Mouse (Mus musculus): Measurements from ENCODE around the gene Myrfl. TPM values are rescaled to one million over a fixed set of nuclear protein-coding genes. Genes with fewer than 3 reads are reported as not detected.

The Myrfl gene
- total RNA-seq (2021), result under 1 TPM; 0.40 to 0.46 TPM
- long read RNA-seq, experiment 1, result 0 reads
- long read RNA-seq, experiment 2, result 0 reads

GRCm38 (mm10) chr10:116896336-116897177, at the start of gene Myrfl:
Gene Myrfl (minus strand): TSS chr10:116896919.
- no peak for DNase-seq (ENCODE audit: low spot score in 2 of 2)
- intact Hi-C loops (cut with DNase I), result no loop called here

DNA sequence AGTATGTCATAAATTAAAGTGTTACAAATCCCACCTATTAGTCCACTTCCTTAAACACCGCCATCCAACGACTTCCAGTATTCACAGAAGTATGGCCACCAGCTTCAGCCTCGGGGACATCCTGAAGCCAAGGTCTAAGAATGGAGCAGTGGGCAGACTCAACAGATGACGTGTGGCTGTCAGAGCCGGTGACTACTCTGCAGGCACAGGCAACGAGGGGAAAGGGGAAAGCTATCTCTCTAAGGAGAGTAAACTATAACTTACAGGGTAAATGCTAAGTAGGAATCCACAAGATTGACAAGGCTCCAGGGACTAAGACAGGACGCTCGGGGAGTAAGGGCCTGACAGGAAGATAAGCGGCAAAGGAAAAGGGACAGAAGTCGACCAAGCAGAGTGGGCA, 48.2 kb upstream of the Myrfl start:
- DNase-seq (ENCODE audit: low spot score in 2 of 2), result no peak
- intact Hi-C loops (cut with DNase I), result loop anchor here (10.0 kb wide), 1 partner anchor 90 kb away; no protein-coding TSS in a partner anchor

- intact Hi-C loops (cut with DNase I), result loop anchor here (10.0 kb wide), 1 partner anchor 91 kb away; no protein-coding TSS in a partner anchor
- no peak for DNase-seq (ENCODE audit: low spot score in 2 of 2)
Measured at GRCm38 (mm10) chr10:116944144-116944543, 47.4 kb upstream of the Myrfl start.

DNA sequence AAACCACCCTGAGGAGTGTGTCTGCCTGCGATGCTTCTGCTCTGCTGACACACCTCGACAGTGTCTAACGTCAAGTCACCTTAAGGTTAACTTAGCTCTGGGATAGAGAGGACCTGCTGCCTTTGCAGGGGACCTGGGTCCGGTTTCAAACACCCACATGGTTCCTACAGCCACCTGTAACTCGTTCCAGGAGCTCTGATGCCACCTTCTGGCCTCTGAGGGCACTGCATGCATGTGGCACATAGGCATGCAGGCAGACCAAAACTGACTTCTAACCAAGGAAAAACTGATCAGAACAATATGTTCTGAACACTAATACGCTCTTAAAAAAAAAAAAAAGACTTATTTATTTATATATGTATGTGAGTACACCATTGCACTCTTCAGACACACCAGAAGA, 46.3 kb upstream of the Myrfl start:
- DNase-seq (ENCODE audit: low spot score in 2 of 2), result peak in 1 of 2 experiments; percentile 32
- intact Hi-C loops (cut with DNase I), result loop anchor here (10.0 kb wide), 1 partner anchor 92 kb away; no protein-coding TSS in a partner anchor

- no peak for DNase-seq (ENCODE audit: low spot score in 2 of 2)
- intact Hi-C loops (cut with DNase I), result no loop called here
Measured at GRCm38 (mm10) chr10:116935028-116935427, 38.3 kb upstream of the Myrfl start.

GRCm38 (mm10) chr10:116933794-116934193, 37.1 kb upstream of the Myrfl start:
- intact Hi-C loops (cut with DNase I), result no loop called here
- DNase-seq (ENCODE audit: low spot score in 2 of 2), result no peak

DNA sequence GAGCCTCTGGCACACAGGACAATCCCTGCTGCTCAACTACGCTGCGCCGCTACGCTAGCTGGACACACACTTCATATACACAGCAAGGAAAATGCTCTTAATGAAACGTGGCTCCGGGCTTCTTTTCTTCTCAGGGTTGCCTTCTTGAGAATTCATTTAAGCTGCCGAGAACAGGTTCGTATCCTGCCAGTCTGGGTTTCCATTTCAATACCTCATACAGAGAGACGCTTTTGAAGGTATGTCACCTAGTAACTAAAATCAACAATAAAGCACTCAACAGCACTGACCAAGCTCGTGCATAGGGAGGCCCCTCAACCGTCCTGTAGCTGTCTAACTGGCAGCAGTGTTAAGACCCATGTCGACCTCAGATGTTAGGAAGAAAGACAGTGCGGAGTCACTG, 35.7 kb upstream of the Myrfl start:
- intact Hi-C loops (cut with DNase I), result no loop called here
- DNase-seq (ENCODE audit: low spot score in 2 of 2), result no peak

GRCm38 (mm10) chr10:116931497-116932179, 34.9 kb upstream of the Myrfl start:
- no peak for DNase-seq (ENCODE audit: low spot score in 2 of 2)
- intact Hi-C loops (cut with DNase I), result no loop called here

DNA sequence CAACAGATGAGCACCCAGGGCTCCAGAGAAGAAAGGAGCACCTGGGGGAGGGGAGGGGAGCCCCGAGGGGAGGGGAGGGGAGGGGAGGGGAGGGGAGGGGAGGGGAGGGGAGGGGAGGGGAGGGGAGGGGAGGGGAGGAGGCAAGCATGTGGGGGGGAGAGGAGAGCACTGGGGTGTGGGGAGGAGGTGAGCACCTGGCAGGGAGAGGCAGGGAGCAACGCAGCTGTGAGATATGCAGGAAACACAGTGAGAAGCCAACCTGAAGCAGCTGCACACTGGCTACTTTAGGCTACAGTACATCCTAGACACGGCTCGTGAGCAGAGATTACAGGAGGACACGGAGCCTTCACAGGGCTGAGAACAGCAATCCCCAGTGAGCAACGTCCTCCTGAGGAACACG, 34.2 kb upstream of the Myrfl start:
- no peak for DNase-seq (ENCODE audit: low spot score in 2 of 2)
- intact Hi-C loops (cut with DNase I), result no loop called here

DNA sequence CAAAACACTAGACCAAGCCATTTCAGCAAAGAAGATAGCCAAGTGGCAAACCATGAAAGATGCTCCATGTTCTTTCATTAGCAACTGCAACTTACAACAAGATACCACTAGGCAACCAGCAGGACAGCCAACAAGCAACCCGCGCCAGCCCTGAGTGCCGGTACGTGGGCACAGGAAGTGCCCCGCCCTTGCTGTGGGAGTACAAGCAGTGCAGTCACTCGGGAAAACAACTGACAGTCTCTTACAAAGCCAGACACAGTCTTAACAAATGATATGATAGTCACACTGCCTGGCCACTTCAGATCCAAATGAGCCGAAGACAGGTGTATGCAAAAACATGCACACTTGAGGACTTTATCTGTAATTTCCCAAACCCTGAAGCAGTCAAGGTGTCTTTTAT, 33.8 kb upstream of the Myrfl start:
- intact Hi-C loops (cut with DNase I), result no loop called here
- DNase-seq (ENCODE audit: low spot score in 2 of 2), result no peak

GRCm38 (mm10) chr10:116928826-116929225, 32.1 kb upstream of the Myrfl start:
- intact Hi-C loops (cut with DNase I), result no loop called here
- no peak for DNase-seq (ENCODE audit: low spot score in 2 of 2)

GRCm38 (mm10) chr10:116926428-116927113, 29.9 kb upstream of the Myrfl start:
- intact Hi-C loops (cut with DNase I), result no loop called here
- DNase-seq (ENCODE audit: low spot score in 2 of 2), result no peak

- no peak for DNase-seq (ENCODE audit: low spot score in 2 of 2)
- intact Hi-C loops (cut with DNase I), result no loop called here
Measured at GRCm38 (mm10) chr10:116923651-116924495, 27.2 kb upstream of the Myrfl start.

DNA sequence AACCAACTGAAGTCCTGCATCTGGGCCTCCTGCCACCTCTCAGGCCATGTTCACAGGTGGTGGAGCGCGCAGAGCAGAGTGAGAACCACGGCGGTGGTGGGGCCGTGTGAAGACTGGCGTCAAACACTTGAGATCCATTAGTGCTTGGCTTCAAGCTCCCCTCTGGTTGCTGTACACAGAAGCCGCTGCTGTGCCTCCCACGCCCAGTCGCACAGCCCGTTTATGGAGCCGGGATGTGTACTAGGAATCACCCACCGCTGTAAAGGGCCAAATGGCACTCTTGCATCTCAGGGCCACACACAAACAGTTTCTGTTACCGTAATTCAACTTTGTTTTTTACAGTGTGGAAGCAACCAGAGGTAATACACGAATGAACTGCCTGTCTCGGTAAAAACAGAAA, 25.4 kb upstream of the Myrfl start:
- no peak for DNase-seq (ENCODE audit: low spot score in 2 of 2)
- intact Hi-C loops (cut with DNase I), result no loop called here

- intact Hi-C loops (cut with DNase I), result no loop called here
- no peak for DNase-seq (ENCODE audit: low spot score in 2 of 2)
Measured at GRCm38 (mm10) chr10:116921416-116921815, 24.7 kb upstream of the Myrfl start.

DNA sequence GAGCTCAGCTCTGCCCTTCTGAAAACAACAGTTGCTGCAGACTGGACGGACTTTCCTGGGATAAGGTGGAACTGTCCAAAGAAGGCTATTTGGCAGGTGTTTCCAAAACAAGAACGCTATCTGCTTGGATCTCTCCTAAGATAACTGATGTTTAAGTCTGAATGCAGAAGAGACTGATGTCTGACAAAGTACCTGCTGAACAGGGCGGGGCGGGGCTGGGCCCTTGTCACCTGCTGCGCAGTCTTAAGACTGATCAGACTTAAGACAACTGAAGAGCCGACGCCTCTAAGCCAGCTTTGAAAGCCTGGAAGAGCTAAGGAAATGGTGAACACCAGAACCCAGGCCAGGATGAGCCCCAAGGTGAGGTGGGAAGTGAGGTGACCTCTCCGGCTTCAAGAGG, 23.9 kb upstream of the Myrfl start:
- DNase-seq (ENCODE audit: low spot score in 2 of 2), result no peak

DNA sequence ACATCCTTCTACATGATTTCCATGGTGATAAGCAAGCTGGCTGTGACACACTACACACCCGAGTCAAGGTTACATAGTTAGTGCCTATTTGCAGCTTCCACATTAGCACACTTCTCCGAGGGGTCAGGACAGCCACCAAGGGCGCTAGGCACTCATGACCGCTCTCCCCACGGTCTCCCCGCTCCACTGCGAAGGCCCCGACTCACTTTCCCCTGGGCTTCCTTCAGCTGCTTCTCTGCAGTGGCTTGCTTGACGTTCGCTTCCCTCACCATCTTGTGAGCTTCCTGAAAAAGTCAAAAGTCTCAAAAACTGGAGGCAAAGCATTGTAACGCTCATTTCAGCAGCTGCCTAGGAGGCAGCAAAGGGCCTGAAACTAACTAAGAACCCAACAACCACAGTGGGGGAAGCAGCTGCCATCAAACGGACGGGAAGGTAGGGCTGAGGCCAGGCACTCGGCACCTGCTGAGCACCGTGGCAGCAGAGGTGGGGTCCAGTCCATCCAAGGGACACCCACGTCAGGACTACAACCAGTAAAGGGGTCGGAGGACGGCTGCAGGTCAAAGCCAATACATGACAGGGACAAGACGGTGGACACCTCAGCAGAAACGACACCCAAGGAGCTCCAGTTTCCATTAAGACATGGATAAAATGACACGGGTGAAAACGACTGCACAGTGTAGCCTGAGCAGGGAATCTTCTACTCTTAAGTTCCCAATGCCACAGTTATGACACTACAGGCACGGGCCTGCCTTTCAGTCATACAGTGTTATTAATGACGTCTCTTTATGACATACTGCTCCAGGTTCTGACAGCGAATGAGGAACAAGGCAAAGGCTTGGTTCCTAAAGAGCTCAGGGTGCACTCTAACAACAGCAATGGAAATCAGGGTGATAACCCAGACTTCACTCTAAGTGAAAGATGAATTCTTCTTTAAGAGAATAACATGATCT, 22.9 kb upstream of the Myrfl start:
- intact Hi-C loops (cut with DNase I), result no loop called here
- DNase-seq (ENCODE audit: low spot score in 2 of 2), result no peak

More for the DNA sequence above, 23.9 kb upstream of the Myrfl start:
- intact Hi-C loops (cut with DNase I), result no loop called here

- intact Hi-C loops (cut with DNase I), result no loop called here
Measured at GRCm38 (mm10) chr10:116916581-116916980, 19.9 kb upstream of the Myrfl start.

More at GRCm38 (mm10) chr10:116916581-116916980, 19.9 kb upstream of the Myrfl start:
- DNase-seq (ENCODE audit: low spot score in 2 of 2), result no peak
